Mouse (Mus musculus) lung, adult 2 months (tissue): Measurements from ENCODE around the gene Cdc6.

ENCODE experiments used
- CTCF ChIP-seq: fragments of 200-500 bp; IDR thresholded peaks from 2 replicates; pipeline ENCODE4 v1.5.1; 2011; ENCODE audit warnings: mild to moderate bottlenecking, low read length, control low read depth; ENCODE audit not compliant: insufficient read depth
- POLR2A ChIP-seq: fragments of 200-500 bp; IDR thresholded peaks from 2 replicates; pipeline ENCODE4 v1.6.1; 2011; ENCODE audit warnings: low read depth, mild to moderate bottlenecking, control low read depth, low read length, borderline replicate concordance; ENCODE audit errors: extremely low read depth

- TF ChIP-seq CTCF: no peak
- 0 out of 2 replicates have a peak, but pooled peaks have one; percentile 26 for TF ChIP-seq POLR2A
Measured at GRCm38 (mm10) chr11:98907437-98908173, at the start of gene Cdc6.
